Mouse (Mus musculus) heart, embryonic 15.5 days (tissue): Measurements from ENCODE around the gene Rfpl4b. TPM values are rescaled to one million over a fixed set of nuclear protein-coding genes. Genes with fewer than 3 reads are reported as not detected.
"Not testable (repeated sequence)": the region's sequence is repeated elsewhere in the genome, so short reads cannot be mapped to it uniquely, and the experiment has no call there.

Experiments
- ATAC-seq: fragments of 200-750 bp; cut with Nextera tagmentation; replicated peaks from 2 replicates; pipeline ENCODE4 v1.8.0; 2017; ENCODE audit warnings: low read depth, moderate TSS enrichment; ENCODE audit not compliant: insufficient number of reproducible peaks, insufficient read depth, low FRiP score
- H3K27ac ChIP-seq: fragments of 300-500 bp; sonication (generic); 2 replicates; pipeline ENCODE4 v1.5.1; 2015; ENCODE audit warnings: mild to moderate bottlenecking, inconsistent platforms
- H3K27me3 ChIP-seq: fragments of 300-500 bp; sonication (generic); 2 replicates; pipeline ENCODE4 v1.6.1; 2015; ENCODE audit warnings: inconsistent platforms
- H3K36me3 ChIP-seq: fragments of 300-500 bp; sonication (generic); 2 replicates; pipeline ENCODE4 v1.6.1; 2015; ENCODE audit warnings: mild to moderate bottlenecking, inconsistent platforms
- H3K4me1 ChIP-seq: fragments of 300-500 bp; sonication (generic); replicated peaks from 2 replicates; pipeline ENCODE4 v1.6.1; 2015; ENCODE audit warnings: inconsistent platforms
- H3K4me2 ChIP-seq: fragments of 300-500 bp; sonication (generic); 2 replicates; pipeline ENCODE4 v1.6.1; 2015; ENCODE audit warnings: inconsistent platforms, mild to moderate bottlenecking, moderate library complexity
- H3K4me3 ChIP-seq: fragments of 300-500 bp; sonication (generic); 2 replicates; pipeline ENCODE4 v1.5.1; 2015; ENCODE audit warnings: mild to moderate bottlenecking, inconsistent platforms
- H3K9ac ChIP-seq: fragments of 300-500 bp; sonication (generic); 2 replicates; pipeline ENCODE4 v1.6.1; 2015; ENCODE audit warnings: mild to moderate bottlenecking, inconsistent platforms
- H3K9me3 ChIP-seq: fragments of 300-500 bp; sonication (generic); replicated peaks from 2 replicates; pipeline ENCODE4 v1.6.1; 2016; ENCODE audit warnings: inconsistent platforms
- WGBS: fragments of 180-500 bp; shearing (Covaris S2); methylation state at CpG from one replicate; pipeline ENCODE4 v1.1.7; 2015; ENCODE audit warnings: mixed read lengths; 5-methylcytosine and 5-hydroxymethylcytosine counted together
- polyA plus RNA-seq: library from polyadenylated mRNA; unstranded; fragments of >200 nt; fragmentation: Nextera tagmentation; extraction: Ambion mirVana; gene quantifications from 2 replicates; pipeline ENCODE4 v1.2.1, GENCODE M21; 2015

Gene Rfpl4b
- polyA plus RNA-seq, result not detected in 2 replicates

- no peak for ATAC-seq
- Histone ChIP-seq H3K9me3 (no peaks in the 10 kb centered on the region), H3K36me3 (no peaks in the 10 kb centered on the region), H3K4me2 (no peak within 1 kb of the TSS), H3K4me3 (no peak within 1 kb of the TSS), H3K27me3 (no peaks in the 10 kb centered on the region), H3K9ac (no peak within 1 kb of the TSS), H3K4me1 (no peaks in the 10 kb centered on the region), H3K27ac (no peak within 1 kb of the TSS)
- WGBS, result 85% methylated on average over 3 of the region's 3 CpGs
Observed at GRCm38 (mm10) chr10:38821679-38822078, at the start of gene Rfpl4b. Rfpl4b (minus strand) TSS chr10:38821779.

DNA sequence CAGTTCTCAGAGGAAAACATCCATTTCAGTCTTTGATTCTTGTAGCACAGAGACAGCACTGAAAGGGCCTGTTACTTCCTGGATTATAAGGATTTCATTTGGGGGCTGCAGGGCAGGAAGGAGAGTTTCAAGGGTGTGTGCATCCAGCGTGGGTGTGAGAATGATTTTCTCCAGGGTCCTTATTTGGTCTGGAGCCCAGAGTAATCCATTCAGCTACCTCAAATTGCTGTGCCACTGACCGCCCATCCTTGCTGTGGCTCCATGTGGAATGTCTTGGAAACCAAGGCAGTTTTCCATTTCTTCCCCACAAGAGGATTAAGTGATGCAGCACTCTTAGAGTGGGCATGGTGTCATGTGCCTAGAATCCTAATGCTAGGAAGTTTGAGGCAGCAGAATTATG, 33.6 kb upstream of the Rfpl4b start:
- no peak for ATAC-seq
- no peaks in the 10 kb centered on the region for H3K4me1 ChIP-seq
- WGBS, result 47% methylated on average over 2 of the region's 2 CpGs

GRCm38 (mm10) chr10:38850006-38850405, 28.4 kb upstream of the Rfpl4b start:
- H3K27me3 ChIP-seq, H3K4me3 ChIP-seq, ATAC-seq, H3K4me2 ChIP-seq, H3K9me3 ChIP-seq, H3K4me1 ChIP-seq, H3K27ac ChIP-seq, H3K36me3 ChIP-seq, H3K9ac ChIP-seq: not testable (repeated sequence)
- 41% methylated on average over 5 of the region's 5 CpGs for WGBS

More for the DNA sequence above, 33.6 kb upstream of the Rfpl4b start:
- H3K9ac ChIP-seq, result no peak overlapping the region
- H3K27ac ChIP-seq, result no peak overlapping the region
- no peaks in the 10 kb centered on the region for H3K27me3 ChIP-seq
- no peaks in the 10 kb centered on the region for H3K9me3 ChIP-seq
- H3K4me3 ChIP-seq, result no peak overlapping the region
- no peak overlapping the region for H3K4me2 ChIP-seq
- H3K36me3 ChIP-seq, result no peaks in the 10 kb centered on the region

DNA sequence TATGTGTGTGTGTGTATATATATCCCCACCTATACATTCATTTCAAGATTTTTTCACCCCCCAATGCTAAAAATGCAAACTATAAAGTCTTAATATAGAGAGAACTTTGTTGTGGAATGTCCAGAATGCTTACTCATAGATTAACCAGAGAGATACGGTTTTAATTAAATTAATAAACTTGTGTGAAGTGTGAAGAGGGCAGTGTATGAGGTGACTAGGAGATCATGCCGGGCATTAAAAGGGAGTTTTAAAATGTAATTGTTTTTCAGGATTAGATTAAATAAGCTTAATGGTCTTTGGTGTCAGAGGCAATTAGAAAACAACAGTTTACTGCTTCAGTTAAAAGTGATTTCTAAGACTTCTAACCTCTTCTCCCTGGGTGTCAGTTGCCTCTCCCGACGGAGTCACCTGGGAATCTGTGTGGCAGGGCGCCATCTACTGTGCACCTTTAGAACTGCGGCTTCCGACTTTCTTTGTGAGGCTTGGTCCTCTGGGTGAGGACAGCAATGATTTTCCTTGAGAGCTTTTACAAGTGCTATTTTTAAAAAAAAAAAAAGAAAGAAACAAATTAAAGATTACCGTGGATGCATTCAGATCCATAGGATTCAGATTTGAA, 27.4 kb upstream of the Rfpl4b start:
- no peaks in the 10 kb centered on the region for H3K27me3 ChIP-seq
- no peaks in the 10 kb centered on the region for H3K4me1 ChIP-seq
- 21% methylated on average over 8 of the region's 8 CpGs for whole genome bisulfite sequencing
- H3K9ac ChIP-seq, result no peak overlapping the region
- no peak for ATAC-seq
- H3K36me3 ChIP-seq, result no peaks in the 10 kb centered on the region
- no peak overlapping the region for H3K4me2 ChIP-seq
- no peak overlapping the region for H3K27ac ChIP-seq
- no peaks in the 10 kb centered on the region for H3K9me3 ChIP-seq
- H3K4me3 ChIP-seq, result no peak overlapping the region

GRCm38 (mm10) chr10:38848231-38848630, 26.7 kb upstream of the Rfpl4b start:
- Histone ChIP-seq H3K4me3 (no peak overlapping the region), H3K4me1 (no peaks in the 10 kb centered on the region), H3K9me3 (no peaks in the 10 kb centered on the region), H3K36me3 (no peaks in the 10 kb centered on the region), H3K4me2 (no peak overlapping the region), H3K27ac (no peak overlapping the region), H3K9ac (no peak overlapping the region), H3K27me3 (no peaks in the 10 kb centered on the region)
- 77% methylated on average over 4 of the region's 4 CpGs for WGBS
- no peak for ATAC-seq

DNA sequence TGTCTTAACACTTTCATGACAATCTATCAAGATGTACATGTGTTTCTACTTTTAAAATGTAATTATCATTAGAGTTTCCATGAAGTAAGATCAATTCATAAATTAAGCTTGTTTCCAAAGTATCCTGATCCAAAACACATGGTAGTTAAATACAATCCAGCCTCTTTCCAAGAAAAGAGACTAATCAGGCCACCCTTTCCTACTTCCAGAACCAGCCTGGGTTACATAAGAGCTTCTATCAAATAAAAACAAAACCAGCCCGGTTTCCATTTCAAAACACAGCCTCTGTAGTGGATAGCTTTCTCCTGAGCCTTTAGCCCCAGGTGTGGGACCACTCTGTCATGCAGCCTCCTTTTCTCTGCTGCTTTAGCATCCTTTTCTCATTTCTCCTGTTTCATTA, 2.2 kb upstream of the Rfpl4b start:
- no peak overlapping the region for H3K9ac ChIP-seq
- H3K9me3 ChIP-seq, result no peaks in the 10 kb centered on the region
- H3K27me3 ChIP-seq, result no peaks in the 10 kb centered on the region
- ATAC-seq, result no peak
- no peak overlapping the region for H3K4me2 ChIP-seq
- H3K4me3 ChIP-seq, result no peak overlapping the region
- no peak overlapping the region for H3K27ac ChIP-seq
- H3K4me1 ChIP-seq, result no peaks in the 10 kb centered on the region
- no peaks in the 10 kb centered on the region for H3K36me3 ChIP-seq
- 36% methylated on average over 1 of the region's 1 CpGs for WGBS

GRCm38 (mm10) chr10:38806056-38806455, 15.5 kb downstream of the Rfpl4b start:
- no peak for ATAC-seq
- no peak overlapping the region for H3K27ac ChIP-seq
- 82% methylated on average over 2 of the region's 2 CpGs for WGBS

DNA sequence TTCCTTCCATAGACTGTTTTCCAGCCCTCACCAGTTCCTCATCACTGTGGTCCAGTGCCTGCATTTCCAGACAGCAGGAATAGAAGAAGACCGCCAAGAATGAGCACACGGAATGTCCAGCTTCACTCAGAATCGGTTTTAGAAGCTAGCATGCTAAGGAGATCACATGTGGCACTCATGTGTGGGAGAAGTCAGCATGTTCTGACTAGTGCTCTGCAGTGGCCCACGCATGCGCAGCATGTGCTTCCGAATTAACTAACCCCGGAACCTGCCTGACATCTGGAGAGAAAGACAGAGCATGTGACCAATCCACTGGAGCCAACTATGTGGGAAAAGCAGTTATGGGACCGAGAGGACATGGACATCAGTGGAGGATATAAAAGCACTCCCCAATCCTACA, 17.5 kb downstream of the Rfpl4b start:
- no peak for ATAC-seq
- 87% methylated on average over 8 of the region's 8 CpGs for WGBS
- no peak overlapping the region for H3K27ac ChIP-seq
- H3K4me1 ChIP-seq, result no peaks in the 10 kb centered on the region
- H3K36me3 ChIP-seq, result no peaks in the 10 kb centered on the region
- no peak overlapping the region for H3K4me3 ChIP-seq
- no peaks in the 10 kb centered on the region for H3K27me3 ChIP-seq
- no peak overlapping the region for H3K9ac ChIP-seq
- H3K4me2 ChIP-seq, result no peak overlapping the region
- 0 out of 2 replicates have a peak, but pooled peaks cover 3% of the 10 kb centered on the region for H3K9me3 ChIP-seq

More at GRCm38 (mm10) chr10:38806056-38806455, 15.5 kb downstream of the Rfpl4b start:
- Histone ChIP-seq H3K27me3 (no peaks in the 10 kb centered on the region), H3K4me1 (no peaks in the 10 kb centered on the region), H3K9me3 (0 out of 2 replicates have a peak, but pooled peaks cover 3% of the 10 kb centered on the region), H3K36me3 (no peaks in the 10 kb centered on the region), H3K4me3 (no peak overlapping the region), H3K9ac (no peak overlapping the region), H3K4me2 (no peak overlapping the region)

DNA sequence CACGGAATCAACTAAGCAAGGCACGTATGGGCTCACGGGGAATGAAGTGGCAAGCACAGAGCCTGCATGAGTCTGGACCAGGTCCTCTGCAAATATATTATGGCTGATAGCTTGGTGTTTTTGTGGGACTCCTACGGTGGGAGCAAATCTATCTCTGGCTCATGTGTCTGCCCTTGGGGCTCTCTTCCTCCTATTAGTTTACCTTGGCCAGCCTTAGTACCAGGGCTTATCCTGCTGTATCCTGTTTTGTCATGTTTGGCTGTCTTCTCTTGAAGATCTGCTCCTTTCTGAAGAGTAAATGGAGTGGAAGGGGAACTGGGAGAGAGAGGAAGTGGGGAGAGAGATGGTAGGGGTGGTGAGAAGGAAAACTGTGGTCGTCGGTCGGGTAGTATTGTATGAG, 18.3 kb downstream of the Rfpl4b start:
- no peak for ATAC-seq
- Histone ChIP-seq H3K36me3 (no peaks in the 10 kb centered on the region), H3K9me3 (0 out of 2 replicates have a peak, but pooled peaks cover 3% of the 10 kb centered on the region), H3K4me3 (no peak overlapping the region), H3K4me1 (no peaks in the 10 kb centered on the region), H3K4me2 (no peak overlapping the region), H3K27ac (no peak overlapping the region), H3K27me3 (no peaks in the 10 kb centered on the region), H3K9ac (no peak overlapping the region)
- WGBS, result 77% methylated on average over 7 of the region's 7 CpGs

DNA sequence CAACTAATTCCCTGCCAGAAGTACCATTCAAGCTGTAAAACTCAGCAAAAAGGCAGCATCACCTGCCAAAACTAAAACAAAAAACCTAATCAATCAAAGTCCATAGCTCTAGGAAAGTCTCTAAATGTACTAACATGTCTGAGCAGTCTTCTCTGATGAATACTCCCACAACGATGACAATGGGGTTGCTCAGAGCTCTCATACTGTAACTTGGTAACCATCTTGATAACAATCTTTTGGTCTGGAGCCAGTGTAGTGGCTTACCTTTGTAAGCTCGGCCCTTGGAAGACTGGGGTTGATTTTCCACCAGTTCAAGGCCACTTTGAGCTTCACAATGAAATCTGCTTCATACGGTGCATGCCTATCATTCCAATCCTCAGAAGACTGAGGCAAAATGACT, 33.0 kb downstream of the Rfpl4b start:
- H3K27me3 ChIP-seq, result no peaks in the 10 kb centered on the region
- no peak overlapping the region for H3K9ac ChIP-seq
- H3K27ac ChIP-seq, result no peak overlapping the region
- no peaks in the 10 kb centered on the region for H3K9me3 ChIP-seq
- H3K4me1 ChIP-seq, result no peaks in the 10 kb centered on the region
- no peaks in the 10 kb centered on the region for H3K36me3 ChIP-seq
- ATAC-seq, result no peak
- WGBS, result 56% methylated on average over 3 of the region's 3 CpGs
- no peak overlapping the region for H3K4me3 ChIP-seq
- no peak overlapping the region for H3K4me2 ChIP-seq
